Mouse (Mus musculus): Measurements from ENCODE around the gene Rasal1.

The Rasal1 gene

DNA sequence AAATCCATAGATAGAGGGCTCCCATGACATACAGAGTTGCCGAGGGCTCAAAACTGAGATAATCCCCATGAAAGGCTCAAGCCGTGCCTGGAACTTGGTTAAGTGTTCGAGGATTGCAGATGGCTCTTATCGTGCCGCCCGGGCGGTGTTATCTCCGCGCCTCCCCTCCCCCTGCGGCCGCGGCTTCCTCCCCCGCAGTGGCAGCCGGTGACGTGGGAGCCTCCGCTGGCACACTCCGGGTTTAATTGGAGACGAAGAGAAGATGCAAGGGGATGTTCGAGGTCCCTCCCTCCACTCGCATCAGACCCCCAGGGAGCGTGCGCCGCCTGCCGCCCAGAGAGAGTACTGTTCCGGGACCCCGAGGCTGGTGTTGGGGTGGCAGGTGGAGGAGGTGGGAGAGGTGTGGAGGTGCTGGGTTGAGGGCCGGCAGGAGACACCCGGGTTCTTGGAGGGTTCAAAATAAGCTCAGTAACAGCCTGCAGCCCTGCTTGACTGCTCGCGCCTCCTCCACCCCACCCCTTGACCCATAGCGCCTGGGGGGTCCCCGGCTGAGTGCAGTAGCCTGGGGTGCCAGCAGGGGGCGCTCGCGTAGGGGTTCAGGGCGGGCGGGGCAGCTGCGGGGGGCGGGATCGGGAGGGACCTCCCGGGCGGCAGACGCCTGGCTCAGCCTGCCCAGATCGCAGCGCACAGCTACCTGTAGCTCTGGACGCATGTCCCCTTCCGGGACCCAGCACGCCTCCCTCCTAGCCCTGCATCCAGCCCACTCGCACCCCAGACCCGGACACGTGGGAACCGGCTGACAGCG, at the start of gene Rasal1:
Rasal1 (plus strand) TSS at position 244 of the 805 bp plus-strand sequence.
- DNase-seq (ENCODE audit: low read depth, low spot score): no peak

DNA sequence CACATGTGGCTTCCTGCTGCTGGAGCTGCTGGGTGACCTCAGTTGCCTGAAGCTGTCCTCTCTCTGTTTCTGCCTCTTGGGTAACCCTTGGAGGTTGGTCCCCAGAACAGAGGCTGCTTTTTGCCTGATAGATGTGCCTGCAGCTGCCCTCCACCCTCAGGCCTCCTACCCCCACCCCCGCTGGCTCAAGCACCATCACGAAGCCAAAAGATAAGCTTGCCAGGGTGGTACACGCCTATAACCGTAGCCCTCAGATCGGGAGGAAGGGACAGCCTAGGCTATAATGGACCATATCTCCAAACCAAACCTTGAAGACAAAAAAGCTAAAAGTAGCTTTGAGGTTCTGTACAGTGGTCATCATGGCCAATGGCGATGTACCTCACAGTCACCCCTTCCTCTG, 49.0 kb upstream of the Rasal1 start:
- DNase-seq (ENCODE audit: low read depth, low spot score): no peak

DNA sequence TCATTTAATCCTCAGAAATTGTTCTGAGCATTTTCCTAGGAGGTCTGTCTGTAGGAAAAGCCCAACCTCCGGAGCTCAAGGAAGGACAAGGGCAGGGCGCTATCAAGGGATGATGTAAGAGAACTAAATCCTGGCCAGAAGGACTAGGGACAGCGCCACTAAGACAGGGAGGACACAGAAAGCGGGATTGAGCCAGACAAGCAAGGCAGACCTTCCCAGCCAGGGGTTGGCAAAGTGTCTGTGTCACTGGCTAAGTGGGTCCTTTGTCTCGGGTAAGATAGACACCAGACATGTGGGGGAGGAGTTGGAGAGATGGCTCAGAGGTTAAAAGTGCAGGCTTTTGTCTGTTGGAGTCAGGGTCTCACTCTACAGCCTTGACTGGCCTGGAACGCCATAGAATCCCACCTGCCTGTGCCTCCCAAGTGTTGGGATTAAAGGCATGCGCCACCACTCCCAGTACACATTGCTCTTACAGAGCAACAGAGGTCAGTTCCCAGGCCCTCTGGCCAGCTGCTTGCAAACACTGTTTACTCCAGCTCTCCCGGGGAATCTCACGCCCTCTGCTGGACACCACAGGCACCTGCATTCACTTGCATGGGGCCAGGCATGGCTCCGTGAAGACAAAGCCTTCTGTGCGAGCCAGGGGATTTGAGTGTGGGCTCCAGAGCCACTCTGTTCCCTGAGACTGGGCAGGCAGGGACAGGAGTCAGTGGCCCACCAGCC, 47.5 kb upstream of the Rasal1 start:
- DNase-seq (ENCODE audit: low read depth, low spot score): no peak

DNA sequence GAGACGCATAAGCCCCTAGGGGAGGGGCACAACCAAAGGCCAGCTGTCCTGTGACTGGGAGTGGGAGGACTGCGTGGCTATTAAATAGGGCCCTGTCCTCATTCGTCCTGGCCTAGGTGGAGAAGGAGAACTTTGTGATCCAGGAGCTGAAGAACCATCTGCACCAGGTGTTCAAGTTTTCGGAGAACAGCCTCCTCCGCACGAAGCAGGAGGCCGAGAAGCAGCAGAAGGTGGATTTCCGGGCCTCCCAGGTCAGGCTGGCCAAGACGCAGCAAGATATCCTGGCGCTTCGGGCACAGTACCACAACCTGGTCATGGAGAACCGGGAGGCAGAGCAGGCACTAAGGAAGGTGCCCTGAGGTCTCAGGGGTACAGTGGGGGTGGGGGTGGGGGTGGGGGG, 46.4 kb upstream of the Rasal1 start:
- no peak for DNase-seq (ENCODE audit: low read depth, low spot score)

DNA sequence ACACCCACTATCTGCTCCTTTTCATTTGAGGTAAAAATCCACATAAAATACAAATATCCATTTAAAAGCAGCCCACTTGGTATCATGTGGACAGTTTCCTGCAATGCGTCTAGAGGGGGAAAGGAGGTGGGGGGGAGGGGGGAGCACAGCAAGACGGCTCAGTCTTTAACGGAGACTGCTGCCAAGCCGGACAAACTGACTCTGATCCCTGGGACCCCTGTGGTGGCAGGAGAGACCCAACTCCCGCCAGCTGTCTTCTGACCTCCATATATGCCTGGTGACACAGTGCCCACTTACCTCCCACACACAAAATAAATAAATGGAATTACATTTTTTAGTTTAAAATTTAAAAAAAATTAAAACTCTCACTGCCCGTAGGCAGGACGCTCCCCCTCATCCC, 45.1 kb upstream of the Rasal1 start:
- DNase-seq (ENCODE audit: low read depth, low spot score): no peak

DNA sequence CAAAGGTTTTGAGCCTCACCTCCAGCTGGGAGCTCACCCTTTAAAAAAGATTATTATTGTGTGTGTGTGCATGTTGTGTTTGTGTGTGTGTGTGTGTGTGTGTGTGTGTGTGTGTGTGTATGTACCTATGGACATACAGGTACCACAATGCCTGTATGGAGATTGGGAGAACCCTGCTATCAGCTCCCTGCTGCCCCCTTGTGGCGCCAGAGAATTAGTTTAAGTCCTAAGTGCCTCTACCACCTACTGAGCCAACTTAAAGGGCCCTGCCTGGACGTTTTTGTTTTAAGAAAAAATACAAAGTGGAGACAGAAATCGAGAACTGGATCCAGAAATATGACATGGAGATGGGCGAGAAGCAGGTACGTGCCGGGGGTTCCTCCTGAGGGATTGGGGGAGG, 43.8 kb upstream of the Rasal1 start:
- peak; percentile 80 for DNase-seq (ENCODE audit: low read depth, low spot score)

DNA sequence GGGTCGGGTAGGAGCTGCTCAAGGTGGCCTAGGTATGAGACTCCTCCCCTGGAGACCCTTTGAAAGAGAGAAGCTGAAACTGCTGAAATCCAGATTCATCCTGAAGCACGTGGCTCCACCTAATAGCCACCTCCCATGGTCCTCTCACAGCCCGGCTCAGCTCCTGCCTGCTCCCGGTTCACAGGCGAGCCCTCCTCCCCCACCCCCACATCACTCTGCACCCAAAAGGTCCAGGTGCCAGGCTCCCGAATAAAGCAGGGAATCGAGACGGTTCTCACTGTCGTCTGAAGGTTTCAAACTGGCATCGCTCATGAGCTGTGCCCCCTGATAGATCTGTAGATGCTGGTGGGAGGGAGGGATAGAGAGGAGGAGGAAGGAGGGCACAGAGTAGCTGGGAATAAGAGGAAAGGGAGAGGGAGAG, 43.4 kb upstream of the Rasal1 start:
- DNase-seq (ENCODE audit: low read depth, low spot score): no peak

DNA sequence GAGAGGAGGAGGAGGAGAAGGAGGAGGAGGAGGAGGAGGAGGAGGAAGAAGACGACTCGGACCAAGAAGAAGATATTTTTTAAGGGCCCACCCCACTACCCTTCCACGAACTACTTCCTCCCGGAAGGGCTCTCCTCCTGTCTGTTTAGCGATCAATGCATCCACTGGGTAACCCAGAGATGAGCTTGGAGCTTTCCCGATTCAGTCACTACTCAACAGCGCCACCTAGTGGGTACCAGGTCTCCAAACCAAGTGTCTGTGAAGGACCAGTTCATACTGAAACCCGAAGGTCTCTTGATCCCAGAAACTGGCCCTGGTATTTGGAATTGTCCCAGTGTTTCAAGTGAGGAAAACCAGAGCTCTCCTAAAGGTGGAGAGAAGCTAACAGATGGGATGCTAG, 42.9 kb upstream of the Rasal1 start:
- peak; percentile 89 for DNase-seq (ENCODE audit: low read depth, low spot score)

DNA sequence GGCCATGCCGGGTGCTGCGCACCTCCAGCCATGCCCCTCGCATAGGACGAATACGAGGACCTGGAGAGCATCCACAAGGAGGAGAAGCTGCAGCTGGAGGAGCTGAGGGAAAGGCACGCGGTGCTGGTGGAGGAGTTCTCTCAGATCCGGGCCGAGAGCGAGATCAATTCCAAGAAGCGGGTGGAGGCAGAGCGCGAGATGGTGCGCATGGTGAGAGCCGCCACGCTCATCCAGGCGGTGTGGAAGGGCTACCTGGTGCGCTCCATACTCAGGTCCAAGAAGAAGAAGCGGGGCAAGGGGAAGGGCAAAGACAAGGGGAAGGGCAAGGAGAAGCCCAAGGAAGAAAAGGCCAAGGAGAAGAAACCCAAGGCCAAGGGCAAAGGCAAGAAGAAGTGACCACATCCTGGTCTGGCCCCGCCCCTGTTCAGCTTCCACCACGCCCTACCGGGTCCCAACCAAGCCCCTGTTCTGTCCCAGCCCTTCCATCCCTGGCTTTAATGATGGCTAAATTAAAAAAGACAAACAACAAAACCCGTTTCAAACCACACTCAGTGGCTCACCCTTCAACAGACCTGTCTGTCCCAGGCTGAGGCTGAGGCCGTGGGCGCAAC, 41.9 kb upstream of the Rasal1 start:
- no peak for DNase-seq (ENCODE audit: low read depth, low spot score)

DNA sequence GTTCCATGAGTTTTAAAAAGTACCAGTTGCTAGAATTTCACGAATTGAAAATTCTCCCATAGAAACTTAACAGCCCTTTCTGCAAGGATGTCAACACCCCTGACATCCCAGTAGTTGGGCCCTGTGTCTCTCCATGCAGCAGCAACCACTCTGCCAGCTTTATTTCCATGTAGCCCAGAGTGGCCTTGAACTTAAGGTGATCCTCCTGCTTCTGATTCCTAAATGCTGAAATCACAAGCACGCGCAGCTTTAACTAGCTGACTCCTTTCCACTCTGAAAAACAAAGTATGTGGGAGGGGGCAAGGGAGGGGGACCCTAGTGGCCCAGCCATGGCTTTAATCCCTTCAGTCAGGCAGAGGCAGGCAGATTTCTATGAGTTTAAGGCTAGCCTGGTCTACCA, 41.3 kb upstream of the Rasal1 start:
- no peak for DNase-seq (ENCODE audit: low read depth, low spot score)

DNA sequence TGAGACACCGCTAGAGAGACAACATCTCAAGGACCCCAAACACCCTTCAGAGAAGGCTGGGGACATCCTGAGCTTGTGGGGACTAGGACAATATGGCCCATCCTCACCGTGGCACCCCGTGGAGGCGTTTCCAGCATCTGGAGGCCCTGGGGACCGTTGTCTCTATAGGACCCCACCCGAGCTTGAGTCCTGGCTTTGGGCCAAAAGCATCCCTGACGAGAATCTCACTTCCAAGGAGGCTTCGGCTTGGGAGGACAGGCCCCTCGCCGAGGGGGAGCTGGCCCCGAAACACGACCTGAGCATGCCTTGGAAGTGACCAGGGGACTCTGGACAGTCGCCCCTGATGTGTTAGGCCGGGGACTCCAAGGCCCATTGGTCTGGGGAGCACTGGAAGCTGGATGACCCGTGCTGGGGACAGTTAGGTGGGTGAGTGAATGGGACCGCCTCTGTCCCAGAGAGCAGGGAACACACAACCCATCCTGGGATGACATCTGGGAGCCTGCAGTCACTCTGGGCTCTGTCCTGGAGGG, 39.3 kb upstream of the Rasal1 start:
- DNase-seq (ENCODE audit: low read depth, low spot score): no peak

DNA sequence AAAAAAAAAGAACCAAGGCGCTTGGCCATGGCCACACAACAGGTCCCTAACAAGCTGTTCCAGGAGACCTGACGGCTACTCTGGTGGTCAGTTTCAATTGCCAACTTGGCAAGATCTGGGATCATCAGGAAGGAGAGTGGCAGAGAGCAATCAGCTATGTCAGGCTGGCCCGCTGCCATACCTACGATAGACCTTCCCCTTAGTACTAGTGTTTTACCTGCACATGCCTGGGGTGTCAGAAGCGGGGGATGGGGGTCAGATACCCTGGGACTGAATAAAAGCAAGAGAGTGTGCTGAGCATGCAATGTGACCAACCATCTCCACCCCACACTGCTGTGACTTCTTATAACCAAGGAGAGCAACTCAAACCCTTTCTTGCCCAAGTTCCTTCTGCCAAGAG, 37.7 kb upstream of the Rasal1 start:
- no peak for DNase-seq (ENCODE audit: low read depth, low spot score)

DNA sequence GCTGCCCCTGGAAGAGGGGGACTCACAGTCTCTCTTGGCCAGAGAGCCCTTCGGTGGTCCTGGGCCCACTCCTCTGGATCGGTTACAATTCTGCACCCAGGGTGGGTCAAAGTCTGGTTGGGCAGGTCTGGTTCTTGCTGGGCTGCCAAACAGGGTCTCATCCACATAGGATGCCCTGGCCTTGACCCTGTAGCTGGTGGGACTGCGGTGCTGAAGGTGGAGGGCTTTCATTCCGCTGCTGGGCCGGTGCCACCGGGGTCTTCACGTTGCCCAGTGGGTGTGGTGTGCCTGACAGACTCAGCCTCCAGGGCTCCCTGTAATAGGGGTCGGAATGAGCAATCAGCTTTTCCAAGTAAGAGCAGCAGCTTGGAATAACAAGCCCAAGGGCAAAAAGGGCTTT, 37.2 kb upstream of the Rasal1 start:
- DNase-seq (ENCODE audit: low read depth, low spot score): no peak

DNA sequence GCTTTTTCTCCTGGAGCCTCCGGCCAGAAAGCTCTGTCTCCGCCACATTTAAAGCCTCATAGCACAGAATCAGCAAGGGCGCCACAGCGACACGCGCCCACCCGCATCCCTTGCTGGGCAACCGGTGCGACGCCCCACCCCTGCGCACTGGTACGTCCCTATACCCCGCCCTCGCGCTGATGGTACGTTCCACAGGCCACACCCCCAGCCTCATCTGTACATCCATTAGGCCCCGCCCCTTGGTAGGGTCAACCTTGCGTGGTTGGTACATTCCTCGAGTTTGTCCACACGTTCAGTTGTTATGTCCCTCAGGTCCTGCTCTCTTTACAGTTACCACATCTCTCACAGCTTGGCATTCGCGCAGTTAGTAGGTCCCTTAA, 36.2 kb upstream of the Rasal1 start, which contains the start of the genes Rita1 and Ddx54:
Rita1 (minus strand) TSS at position 148 of the 380 bp plus-strand sequence.
Ddx54 (plus strand) TSS at position 298 of the 380 bp plus-strand sequence.
- peak; percentile 92 for DNase-seq (ENCODE audit: low read depth, low spot score)

DNA sequence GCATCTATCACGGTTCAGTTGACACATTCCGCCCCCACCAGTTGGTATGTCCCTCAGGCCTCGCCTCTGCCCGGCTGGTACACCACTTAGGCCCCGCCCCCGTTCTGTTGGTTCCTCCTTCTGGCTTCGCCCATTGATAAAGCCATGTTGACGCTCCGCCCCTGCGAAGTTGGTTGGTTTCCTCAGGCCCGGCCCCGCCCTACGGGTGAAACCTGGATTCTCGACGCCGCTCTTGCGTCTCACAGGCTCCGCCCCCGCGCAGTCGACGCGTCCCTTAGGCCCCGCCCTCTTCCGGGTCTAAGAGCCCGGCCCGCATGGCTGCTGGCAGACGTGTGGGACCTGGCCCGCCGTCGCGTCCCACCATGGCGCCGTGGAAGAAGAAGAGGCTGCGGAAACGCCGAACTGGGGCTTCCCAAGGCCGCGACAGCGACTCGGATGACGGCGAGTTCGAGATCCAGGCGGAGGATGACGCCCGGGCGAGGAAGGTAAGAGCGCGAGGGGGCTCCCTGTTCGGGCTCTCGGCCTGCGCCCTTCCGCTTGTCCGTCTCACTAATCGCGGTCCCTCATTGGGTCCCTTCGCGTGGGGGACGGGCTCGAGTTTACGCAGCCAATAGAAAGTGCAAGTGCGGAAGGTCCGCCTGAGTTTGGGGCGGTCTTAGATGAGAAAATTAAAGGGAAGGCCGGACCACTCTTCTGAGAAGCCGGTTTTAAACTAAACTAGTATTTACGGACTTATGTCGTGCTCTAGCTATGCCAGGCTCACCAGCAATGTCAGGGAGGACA, 35.6 kb upstream of the Rasal1 start:
- DNase-seq (ENCODE audit: low read depth, low spot score): peak; percentile 100

DNA sequence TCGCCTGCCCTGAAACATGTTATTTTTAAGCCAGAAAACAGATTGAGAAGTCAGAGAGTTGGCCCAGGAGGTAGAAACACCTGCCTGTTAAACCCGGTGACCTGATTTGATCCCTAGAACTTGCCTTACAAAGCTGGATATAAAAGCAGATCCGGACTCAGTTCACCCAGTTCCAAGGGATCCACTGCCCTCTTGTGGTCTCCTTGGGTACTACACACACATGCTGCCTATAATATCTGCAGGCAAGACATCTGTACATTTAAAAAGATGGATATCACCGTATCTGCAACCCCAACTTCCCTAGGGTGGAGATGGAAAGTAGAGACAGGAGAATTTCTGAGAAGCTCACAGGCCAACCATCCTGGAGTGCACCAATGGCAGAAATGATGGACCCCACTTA, 32.7 kb upstream of the Rasal1 start:
- no peak for DNase-seq (ENCODE audit: low read depth, low spot score)

DNA sequence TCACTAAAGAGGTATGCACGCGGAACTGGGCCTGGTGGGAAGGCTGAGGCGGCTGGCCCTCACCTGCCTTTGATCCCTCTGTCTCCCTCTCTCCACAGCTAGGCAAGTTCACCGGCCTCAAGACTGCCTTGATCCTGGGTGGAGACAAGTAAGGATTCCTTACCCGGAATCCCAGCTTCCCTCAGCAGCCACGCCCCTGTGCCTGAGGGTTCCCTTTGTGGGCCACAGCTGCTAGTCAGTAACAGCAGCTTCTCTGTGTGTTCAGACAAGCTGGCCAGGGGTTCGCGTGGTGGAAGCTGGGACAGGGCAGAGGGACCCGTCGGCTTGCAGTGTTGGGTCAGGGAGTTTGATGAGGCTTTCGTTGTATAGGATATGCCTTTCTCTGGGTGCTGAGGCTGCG, 29.8 kb upstream of the Rasal1 start:
- DNase-seq (ENCODE audit: low read depth, low spot score): no peak

DNA sequence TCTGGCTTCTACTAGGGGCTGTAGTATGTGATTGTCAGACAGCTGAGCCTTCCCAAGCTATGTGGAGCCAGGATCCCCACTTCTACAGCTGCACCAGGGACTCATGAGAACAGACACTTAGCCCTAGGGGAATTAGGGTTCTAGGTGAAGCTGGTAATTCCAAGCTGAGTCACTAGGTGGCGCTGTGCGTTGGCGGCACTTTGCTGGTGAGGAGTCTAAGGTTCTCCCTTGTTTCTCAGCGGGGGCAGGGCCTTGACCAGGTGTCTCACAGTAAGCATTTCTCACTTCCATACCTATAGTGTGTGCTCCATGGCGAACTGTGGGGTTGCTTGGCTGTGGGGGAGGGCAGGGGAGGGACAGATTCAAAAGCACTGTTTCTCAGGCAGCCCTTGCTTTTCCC, 29.4 kb upstream of the Rasal1 start:
- no peak for DNase-seq (ENCODE audit: low read depth, low spot score)

DNA sequence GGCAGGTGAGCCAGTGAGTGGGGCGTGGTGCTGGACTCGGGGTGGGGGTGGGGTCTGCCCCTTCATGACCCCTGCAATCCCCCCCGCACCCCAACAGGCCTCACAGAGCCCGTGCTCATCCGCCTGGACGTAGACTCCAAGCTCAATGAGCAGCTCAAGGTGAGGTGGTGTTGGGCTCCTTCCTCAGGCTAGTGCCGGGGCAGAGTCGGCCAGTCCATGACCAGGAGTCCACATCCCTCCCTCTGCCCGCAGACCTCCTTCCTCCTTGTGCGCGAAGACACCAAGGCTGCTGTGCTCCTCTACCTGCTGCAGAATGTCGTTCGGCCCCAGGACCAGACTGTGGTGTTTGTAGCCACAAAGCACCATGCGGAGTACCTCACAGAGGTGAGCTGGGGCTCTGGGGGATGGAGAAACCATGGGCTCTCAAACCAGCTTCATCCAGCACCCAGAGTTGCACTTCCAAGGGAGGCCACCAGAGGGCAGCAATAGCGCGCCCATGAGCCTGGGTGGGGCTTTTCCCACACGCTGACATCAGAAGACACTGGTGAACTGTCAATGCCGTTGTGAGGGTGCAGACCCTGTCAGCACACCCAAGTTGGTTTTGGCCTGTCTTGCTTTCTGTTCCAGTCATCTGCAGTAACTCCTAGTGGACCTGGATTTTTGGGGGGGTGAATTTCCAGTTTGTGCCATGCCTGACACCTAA, 28.1 kb upstream of the Rasal1 start:
- DNase-seq (ENCODE audit: low read depth, low spot score): no peak

DNA sequence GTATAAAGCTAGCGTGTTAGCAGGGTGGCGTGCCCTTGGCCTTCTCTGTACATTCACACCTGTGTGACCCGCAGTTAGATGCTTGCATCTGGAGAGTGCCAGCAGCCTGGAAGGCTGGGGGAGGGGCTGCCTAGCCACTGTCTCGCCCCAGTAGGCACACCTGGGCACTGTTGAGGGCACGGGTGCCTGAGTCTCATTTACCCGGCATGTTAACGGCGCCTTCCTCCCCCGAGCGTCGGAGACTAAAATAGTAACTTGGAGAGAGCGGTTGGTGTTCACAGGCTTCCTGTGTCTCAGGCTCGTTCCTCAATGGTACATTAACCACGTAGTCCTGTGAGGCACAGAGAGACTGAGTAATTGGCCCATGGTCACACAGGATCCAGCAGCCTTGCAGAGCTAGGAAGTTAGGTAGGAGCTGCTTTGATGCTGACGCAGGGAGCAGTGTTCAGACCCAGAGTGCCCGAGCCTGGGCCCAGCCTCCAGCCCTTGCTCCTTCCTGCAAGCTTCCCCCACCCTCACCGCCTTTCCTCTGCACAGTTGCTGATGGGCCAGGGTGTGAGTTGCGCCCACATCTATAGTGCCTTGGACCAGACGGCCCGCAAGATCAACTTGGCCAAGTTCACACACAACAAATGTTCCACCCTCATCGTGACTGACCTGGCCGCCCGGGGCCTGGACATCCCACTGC, 27.4 kb upstream of the Rasal1 start:
- no peak for DNase-seq (ENCODE audit: low read depth, low spot score)
